Mouse (Mus musculus) heart, postnatal 0 days (tissue): ENCODE measurements at regions not wholly inside any gene's neighbourhood (a gene's known extent, or its start where the extent isn't known, plus 50 kb on each side); places are given as distances from the start of the nearest gene placed in this dataset.

Experiments used
- CTCF ChIP-seq: IDR thresholded peaks from 2 replicates; pipeline ENCODE4 v1.5.1; 2016; ENCODE audit warnings: antibody characterized with exemption, control low read depth, low read depth
- EP300 ChIP-seq: IDR thresholded peaks from 2 replicates; pipeline ENCODE4 v1.6.1; 2016; ENCODE audit warnings: antibody characterized with exemption, low read depth

GRCm38 (mm10) chr8:92267415-92267814, 90.0 kb upstream of the Irx5 start:
- TF ChIP-seq EP300 (no peak), CTCF (no peak)
